Mouse (Mus musculus) liver, postnatal 0 days (tissue): ENCODE data around the gene Polr2f.

Experiments used
- CTCF ChIP-seq: sonication (generic); IDR thresholded peaks from 2 replicates; pipeline ENCODE4 v1.5.1; 2016; ENCODE audit warnings: antibody characterized with exemption, low read depth
- EP300 ChIP-seq: IDR thresholded peaks from 2 replicates; pipeline ENCODE4 v1.6.1; 2016; ENCODE audit warnings: antibody characterized with exemption, low read depth, mild to moderate bottlenecking

DNA sequence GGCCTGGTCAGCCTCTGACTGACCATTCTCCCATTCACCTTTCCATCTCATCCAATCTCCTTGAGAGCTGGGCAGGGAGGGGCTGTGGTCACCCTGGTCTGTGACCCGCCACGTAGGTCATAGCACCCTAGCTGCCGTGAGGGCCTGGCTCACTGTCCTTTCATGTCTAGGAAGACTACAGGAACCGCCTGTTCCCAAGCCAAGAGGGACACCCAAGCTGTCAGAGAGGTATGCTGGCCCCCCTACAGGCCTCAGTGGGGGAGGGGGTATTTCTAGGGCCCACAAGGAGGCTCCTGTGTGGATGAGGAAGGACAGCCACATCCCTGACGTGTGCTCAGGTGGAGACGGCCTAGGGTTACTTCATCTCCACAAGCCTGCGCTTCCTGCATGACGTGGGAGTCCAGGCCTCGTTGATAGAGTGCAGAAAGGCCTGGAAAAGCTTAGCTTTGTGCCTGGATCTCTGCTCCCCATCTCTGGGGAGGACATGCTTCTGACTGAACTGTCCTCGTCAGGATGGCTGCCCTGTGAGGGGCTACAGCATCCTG, 16.4 kb upstream of the Polr2f start:
- TF ChIP-seq EP300 (no peak), CTCF (no peak)
